Mouse (Mus musculus) left cerebral cortex, adult 2 months (tissue): Measurements from ENCODE around the gene Rasgrf2. TPM values are rescaled to one million over a fixed set of nuclear protein-coding genes. Genes with fewer than 3 reads are reported as not detected.

Experiments
- DNase-seq, 2 experiments: peaks; one replicate each; pipeline ENCODE4 v3.0.0; 2021 to 2022; ENCODE audit warnings: low spot score in 2 of 2, mixed read lengths in 1 of 2; ENCODE audit errors: extremely low spot score in 1 of 2
- H3K27ac ChIP-seq: fragments of 200-600 bp; 2 replicates; pipeline ENCODE4 v1.8.1; 2022
- H3K4me3 ChIP-seq: fragments of 200-600 bp; 2 replicates; pipeline ENCODE4 v1.8.1; 2022
- CTCF ChIP-seq: fragments of 200-600 bp; IDR thresholded peaks from 2 replicates; pipeline ENCODE4 v1.8.1; 2022; ENCODE audit warnings: antibody characterized with exemption, mild to moderate bottlenecking, moderate library complexity
- intact Hi-C: fragments of 180-260 bp; cut with DNase I; formaldehyde crosslinking; loops from one replicate; pipeline ENCODE4 v1.15.1; 2025
- total RNA-seq, 2 experiments: library from RNA; stranded (reverse); gene quantifications; 2 replicates each; pipeline ENCODE4 v1.2.3; 2021

The Rasgrf2 gene
- total RNA-seq, 2 experiments from 2014 or later = 233 to 235 TPM

- no peak for DNase-seq
- intact Hi-C loops = no loop called here
- Histone ChIP-seq H3K4me3 (no peak overlapping the region), H3K27ac (no peak overlapping the region)
- no peak for TF ChIP-seq CTCF
These were observed 100.9 kb downstream of the Rasgrf2 start for GRCm38 (mm10) chr13:92030364-92031057.

- intact Hi-C loops = no loop called here
- H3K27ac ChIP-seq = no peak overlapping the region
- H3K4me3 ChIP-seq = no peak overlapping the region
- DNase-seq = no peak
- no peak for TF ChIP-seq CTCF
These were observed 101.8 kb downstream of the Rasgrf2 start for GRCm38 (mm10) chr13:92029666-92030065.

- intact Hi-C loops = no loop called here
- no peak for DNase-seq
These were observed 103.5 kb downstream of the Rasgrf2 start for GRCm38 (mm10) chr13:92027951-92028350.

DNA sequence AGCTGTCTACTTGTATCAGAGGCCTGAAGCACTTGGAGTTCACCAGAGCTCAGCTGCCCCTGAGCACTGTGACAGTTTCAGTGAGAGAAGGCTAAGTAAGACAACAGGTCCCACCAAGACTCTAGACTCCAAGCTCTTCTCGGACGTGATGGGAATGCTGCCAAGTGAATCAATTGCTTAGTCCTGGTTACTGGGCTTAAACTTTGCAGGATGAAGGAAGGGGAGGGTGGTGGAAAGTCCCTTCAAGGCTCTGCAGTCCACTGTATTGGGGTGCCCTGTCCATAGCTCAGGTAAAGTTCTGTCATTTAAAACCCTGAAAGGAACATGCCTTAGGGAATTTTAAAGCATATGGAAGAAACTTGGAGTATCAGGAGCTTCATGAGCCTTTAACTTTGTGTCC, 104.8 kb downstream of the Rasgrf2 start:
- no peak for TF ChIP-seq CTCF

More at GRCm38 (mm10) chr13:92027951-92028350, 103.5 kb downstream of the Rasgrf2 start:
- Histone ChIP-seq H3K4me3 (no peak overlapping the region), H3K27ac (peak overlapping the region; percentile 48; the same call in 1 of the 2 replicates)
- TF ChIP-seq CTCF = no peak

DNA sequence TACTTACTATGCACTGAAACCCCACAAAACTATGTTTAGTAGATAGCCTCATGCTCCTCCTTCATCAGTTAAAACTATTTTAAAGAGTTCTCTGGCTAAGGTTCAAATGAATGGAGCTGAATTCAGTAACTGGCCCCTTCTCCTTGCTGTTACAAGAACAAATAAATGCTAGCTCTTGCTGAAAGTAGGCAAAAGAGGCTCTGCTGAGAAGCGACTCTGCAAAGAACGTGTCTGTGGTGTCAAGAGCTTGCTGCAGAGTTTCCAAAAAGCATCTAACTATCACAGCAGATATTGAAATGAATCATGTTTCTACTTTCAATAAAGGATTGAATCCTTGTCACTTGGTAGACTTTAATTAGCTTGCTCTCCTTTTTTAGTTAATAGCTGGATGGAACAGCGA, 106.3 kb downstream of the Rasgrf2 start:
- H3K4me3 ChIP-seq = no peak overlapping the region
- peak in 1 of 2 experiments; percentile 3 for DNase-seq
- intact Hi-C loops = no loop called here
- TF ChIP-seq CTCF = no peak
- no peak overlapping the region for H3K27ac ChIP-seq

More for the DNA sequence above, 104.8 kb downstream of the Rasgrf2 start:
- Histone ChIP-seq H3K4me3 (no peak overlapping the region), H3K27ac (no peak overlapping the region)
- intact Hi-C loops = no loop called here
- DNase-seq = no peak

GRCm38 (mm10) chr13:92022202-92022601, 109.3 kb downstream of the Rasgrf2 start:
- H3K4me3 ChIP-seq = no peak overlapping the region
- no peak for TF ChIP-seq CTCF
- no peak for DNase-seq
- no peak overlapping the region for H3K27ac ChIP-seq
- intact Hi-C loops = no loop called here

- intact Hi-C loops = no loop called here
- peak in 1 of 2 experiments; percentile 5 for DNase-seq
- no peak overlapping the region for H3K4me3 ChIP-seq
- no peak for TF ChIP-seq CTCF
- H3K27ac ChIP-seq = no peak overlapping the region
These were observed 134.5 kb downstream of the Rasgrf2 start for GRCm38 (mm10) chr13:91996929-91997328.

DNA sequence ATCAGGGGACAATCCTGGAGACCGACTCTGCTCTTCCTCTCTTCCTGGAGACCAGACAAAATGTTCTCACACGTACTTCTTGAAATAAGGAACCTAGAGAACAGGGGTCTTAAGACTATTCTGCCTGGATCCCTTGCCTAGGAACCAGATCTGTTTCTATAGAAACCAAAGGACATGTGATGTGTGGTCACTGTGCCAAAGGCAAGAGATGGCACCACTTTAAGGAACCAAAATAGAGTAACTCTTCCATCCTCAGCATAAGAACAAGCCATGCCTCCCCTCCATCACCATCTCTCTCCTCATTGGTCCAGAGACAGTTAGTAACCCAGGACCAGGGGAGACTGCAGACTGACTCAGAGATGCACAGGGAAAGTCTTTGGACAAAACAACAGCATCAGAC, 140.0 kb downstream of the Rasgrf2 start:
- Histone ChIP-seq H3K4me3 (no peak overlapping the region), H3K27ac (no peak overlapping the region)
- intact Hi-C loops = no loop called here
- no peak for DNase-seq
- no peak for TF ChIP-seq CTCF

GRCm38 (mm10) chr13:91990709-91991284, 140.7 kb downstream of the Rasgrf2 start:
- Histone ChIP-seq H3K27ac (no peak overlapping the region), H3K4me3 (no peak overlapping the region)
- DNase-seq = no peak
- intact Hi-C loops = no loop called here
- TF ChIP-seq CTCF = no peak

DNA sequence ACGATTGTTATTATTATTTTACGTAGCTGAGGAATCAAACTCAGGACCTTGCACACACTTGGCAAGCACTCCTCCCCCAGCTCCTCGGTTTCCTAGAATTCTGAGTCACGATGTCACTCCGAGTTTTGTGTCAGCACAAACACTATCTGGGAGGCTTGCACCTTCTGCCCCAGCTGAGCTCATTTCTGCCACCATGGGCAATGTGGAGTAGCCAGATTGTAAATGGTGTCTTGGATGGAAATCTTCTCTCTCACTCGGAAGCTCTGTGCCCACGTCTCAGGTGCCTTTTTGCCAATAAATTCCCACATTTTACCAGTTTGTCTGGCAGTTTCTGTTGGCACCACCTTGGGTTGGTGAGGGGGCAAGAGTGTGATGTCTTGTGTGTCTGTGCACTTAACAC, 143.1 kb downstream of the Rasgrf2 start:
- intact Hi-C loops = loop anchor here (1.0 kb wide), 1 partner anchor 14 kb away; no protein-coding TSS in a partner anchor
- H3K27ac ChIP-seq = no peak overlapping the region
- no peak for DNase-seq
- H3K4me3 ChIP-seq = no peak overlapping the region
- no peak for TF ChIP-seq CTCF

GRCm38 (mm10) chr13:91986958-91987357, 144.5 kb downstream of the Rasgrf2 start:
- TF ChIP-seq CTCF = peak; percentile 7; the same call in 1 of the 2 replicates
- DNase-seq = no peak
- Histone ChIP-seq H3K27ac (no peak overlapping the region), H3K4me3 (no peak overlapping the region)
- intact Hi-C loops = no loop called here

DNA sequence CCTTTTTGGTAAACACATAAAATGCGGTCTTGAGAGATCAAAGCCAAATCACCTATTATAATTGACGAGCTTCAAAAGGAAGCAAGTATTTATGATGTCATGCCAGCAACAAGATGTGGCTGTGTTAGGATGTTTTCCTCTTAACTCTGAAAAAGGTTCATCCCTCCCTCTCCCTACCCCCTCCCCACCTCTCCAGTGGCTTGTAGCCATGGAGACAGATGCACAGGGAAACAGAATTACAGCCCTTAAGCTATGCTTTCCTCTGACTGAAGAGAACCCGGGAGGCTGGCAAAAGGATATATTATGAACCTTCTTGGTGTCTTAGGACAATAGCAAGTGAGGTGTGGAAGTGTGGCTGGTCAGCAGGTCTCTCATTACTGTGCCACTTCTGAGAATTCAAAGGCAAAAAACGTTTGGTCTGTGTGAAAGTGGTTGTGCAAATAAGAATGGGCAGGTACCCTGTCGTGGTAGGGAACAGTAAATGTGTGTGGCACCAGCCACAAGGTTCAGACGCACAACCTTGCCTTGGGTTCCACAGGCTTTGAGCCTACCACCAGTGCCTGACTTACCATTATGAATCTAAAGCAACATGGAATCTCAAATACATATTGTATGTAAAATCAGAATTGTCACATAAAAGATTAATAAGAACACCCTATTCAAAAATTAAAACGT, 145.4 kb downstream of the Rasgrf2 start:
- no peak for DNase-seq
- no peak overlapping the region for H3K4me3 ChIP-seq
- no peak overlapping the region for H3K27ac ChIP-seq
- TF ChIP-seq CTCF = no peak
- intact Hi-C loops = no loop called here
